Mouse (Mus musculus) forebrain, embryonic 11.5 days (tissue): ENCODE measurements around the gene Tmigd3. TPM values are rescaled to one million over a fixed set of nuclear protein-coding genes. Genes with fewer than 3 reads are reported as not detected.

ENCODE experiments used
- ATAC-seq: fragments of 200-750 bp; cut with Nextera tagmentation; replicated peaks from 2 replicates; pipeline ENCODE4 v1.8.0; 2017; ENCODE audit warnings: moderate TSS enrichment; ENCODE audit not compliant: low FRiP score
- DNase-seq: peaks from one replicate; pipeline ENCODE4 v3.0.0-alpha.2; 2017; ENCODE audit warnings: low spot score
- H3K27ac ChIP-seq: fragments of 300-500 bp; sonication (generic); 2 replicates; pipeline ENCODE4 v1.5.1; 2014; ENCODE audit warnings: low read depth, low read length
- H3K27me3 ChIP-seq: fragments of 300-500 bp; sonication (generic); 2 replicates; pipeline ENCODE4 v1.6.1; 2014; ENCODE audit warnings: mild to moderate bottlenecking, low read length, mixed read lengths; ENCODE audit not compliant: control insufficient read depth, insufficient read depth
- H3K36me3 ChIP-seq: fragments of 300-500 bp; sonication (generic); 2 replicates; pipeline ENCODE4 v1.6.1; 2014; ENCODE audit warnings: mild to moderate bottlenecking, low read length, moderate library complexity, mixed read lengths; ENCODE audit not compliant: control insufficient read depth, insufficient read depth
- H3K4me1 ChIP-seq: fragments of 300-500 bp; sonication (generic); replicated peaks from 2 replicates; pipeline ENCODE4 v1.6.1; 2014; ENCODE audit warnings: low read length, mixed read lengths; ENCODE audit not compliant: control insufficient read depth, insufficient read depth
- H3K4me2 ChIP-seq: fragments of 300-500 bp; sonication (generic); 2 replicates; pipeline ENCODE4 v1.6.1; 2014; ENCODE audit warnings: low read depth, mild to moderate bottlenecking, low read length, moderate library complexity, mixed read lengths; ENCODE audit not compliant: severe bottlenecking
- H3K4me3 ChIP-seq: fragments of 300-500 bp; sonication (generic); 2 replicates; pipeline ENCODE4 v1.5.1; 2014; ENCODE audit warnings: low read depth, low read length
- H3K9ac ChIP-seq: fragments of 300-500 bp; sonication (generic); 2 replicates; pipeline ENCODE4 v1.6.1; 2014; ENCODE audit warnings: low read length
- H3K9me3 ChIP-seq: fragments of 300-500 bp; sonication (generic); 2 replicates; pipeline ENCODE4 v1.6.1; 2016; ENCODE audit warnings: low read length, mixed read lengths; ENCODE audit not compliant: control insufficient read depth
- WGBS: fragments of 180-500 bp; shearing (Covaris S2); extraction: QIAGEN DNeasy Blood & Tissue Kit; methylation state at CpG from one replicate; pipeline ENCODE4 v1.1.7; 2014; 5-methylcytosine and 5-hydroxymethylcytosine counted together
- polyA plus RNA-seq: library from polyadenylated mRNA; unstranded; fragments of >200 nt; fragmentation: Nextera tagmentation; extraction: Ambion mirVana; gene quantifications from 2 replicates; pipeline ENCODE4 v1.2.1, GENCODE M21; 2014

The Tmigd3 gene
- polyA plus RNA-seq, 1 experiment from 2014 or later: 0.21 TPM

- Histone ChIP-seq H3K9me3 (no peaks in the 10 kb centered on the region), H3K27ac (no peak overlapping the region), H3K4me3 (no peak overlapping the region), H3K9ac (no peak overlapping the region), H3K36me3 (no peaks in the 10 kb centered on the region), H3K4me2 (no peak overlapping the region), H3K27me3 (no peaks in the 10 kb centered on the region), H3K4me1 (no peaks in the 10 kb centered on the region)
- ATAC-seq (no peak), DNase-seq (no peak)
- 90% methylated on average over 7 of the region's 7 CpGs for WGBS
These were observed 11.4 kb downstream of the Tmigd3 start for GRCm38 (mm10) chr3:105882105-105882504.

- no peaks in the 10 kb centered on the region for H3K36me3 ChIP-seq
- no peaks in the 10 kb centered on the region for H3K27me3 ChIP-seq
- ATAC-seq: no peak
- WGBS: 88% methylated on average over 2 of the region's 2 CpGs
- H3K9ac ChIP-seq: no peak overlapping the region
- H3K4me3 ChIP-seq: no peak overlapping the region
- DNase-seq: no peak
- no peaks in the 10 kb centered on the region for H3K9me3 ChIP-seq
- H3K4me1 ChIP-seq: no peaks in the 10 kb centered on the region
- H3K4me2 ChIP-seq: no peak overlapping the region
- H3K27ac ChIP-seq: no peak overlapping the region
These were observed 12.4 kb downstream of the Tmigd3 start for GRCm38 (mm10) chr3:105883111-105883510.

GRCm38 (mm10) chr3:105888961-105889360, 18.3 kb downstream of the Tmigd3 start:
- Histone ChIP-seq H3K4me1 (no peaks in the 10 kb centered on the region), H3K9me3 (no peaks in the 10 kb centered on the region), H3K9ac (no peak overlapping the region), H3K4me3 (no peak overlapping the region), H3K27ac (no peak overlapping the region), H3K27me3 (no peaks in the 10 kb centered on the region), H3K36me3 (no peaks in the 10 kb centered on the region), H3K4me2 (no peak overlapping the region)
- ATAC-seq: no peak
- DNase-seq: no peak
- 78% methylated on average over 3 of the region's 3 CpGs for WGBS

GRCm38 (mm10) chr3:105890220-105890619, 19.5 kb downstream of the Tmigd3 start:
- DNase-seq: no peak
- Histone ChIP-seq H3K4me3 (no peak overlapping the region), H3K27me3 (no peaks in the 10 kb centered on the region), H3K27ac (no peak overlapping the region), H3K36me3 (no peaks in the 10 kb centered on the region), H3K4me2 (no peak overlapping the region), H3K9ac (no peak overlapping the region), H3K4me1 (no peaks in the 10 kb centered on the region), H3K9me3 (no peaks in the 10 kb centered on the region)
- ATAC-seq: no peak
- 76% methylated on average over 4 of the region's 4 CpGs for WGBS

GRCm38 (mm10) chr3:105891141-105891540, 20.4 kb downstream of the Tmigd3 start:
- Histone ChIP-seq H3K4me3 (no peak overlapping the region), H3K36me3 (no peaks in the 10 kb centered on the region), H3K9ac (no peak overlapping the region), H3K4me1 (no peaks in the 10 kb centered on the region), H3K27ac (no peak overlapping the region), H3K27me3 (no peaks in the 10 kb centered on the region), H3K9me3 (no peaks in the 10 kb centered on the region), H3K4me2 (no peak overlapping the region)
- 81% methylated on average over 3 of the region's 3 CpGs for WGBS
- DNase-seq: no peak
- ATAC-seq: no peak

- Histone ChIP-seq H3K27me3 (no peaks in the 10 kb centered on the region), H3K36me3 (no peaks in the 10 kb centered on the region), H3K9ac (no peak overlapping the region), H3K4me2 (no peak overlapping the region), H3K9me3 (no peaks in the 10 kb centered on the region), H3K27ac (no peak overlapping the region), H3K4me1 (no peaks in the 10 kb centered on the region), H3K4me3 (no peak overlapping the region)
- DNase-seq (no peak), ATAC-seq (no peak)
- 83% methylated on average over 10 of the region's 10 CpGs for WGBS
These were observed 21.3 kb downstream of the Tmigd3 start for GRCm38 (mm10) chr3:105891760-105892571.

GRCm38 (mm10) chr3:105892572-105893495, 22.1 kb downstream of the Tmigd3 start:
- Histone ChIP-seq H3K9me3 (no peaks in the 10 kb centered on the region), H3K36me3 (no peaks in the 10 kb centered on the region), H3K4me3 (no peak overlapping the region), H3K27ac (no peak overlapping the region), H3K9ac (no peak overlapping the region), H3K4me2 (no peak overlapping the region), H3K4me1 (no peaks in the 10 kb centered on the region), H3K27me3 (no peaks in the 10 kb centered on the region)
- 87% methylated on average over 19 of the region's 19 CpGs for whole genome bisulfite sequencing
- DNase-seq (no peak), ATAC-seq (no peak)

- H3K9ac ChIP-seq: no peak overlapping the region
- no peak for DNase-seq
- no peaks in the 10 kb centered on the region for H3K36me3 ChIP-seq
- H3K9me3 ChIP-seq: no peaks in the 10 kb centered on the region
- H3K27ac ChIP-seq: no peak overlapping the region
- H3K4me2 ChIP-seq: no peak overlapping the region
- H3K4me1 ChIP-seq: no peaks in the 10 kb centered on the region
- no peak for ATAC-seq
- H3K4me3 ChIP-seq: no peak overlapping the region
- WGBS: 64% methylated on average over 6 of the region's 6 CpGs
- H3K27me3 ChIP-seq: no peaks in the 10 kb centered on the region
These were observed 23.3 kb downstream of the Tmigd3 start for GRCm38 (mm10) chr3:105893941-105894391.
